Mouse (Mus musculus) kidney, postnatal 4 days (tissue): ENCODE measurements around the gene Mpo.
A peak's percentile ranks its signal among the peaks of the same experiment; 100 is the strongest.

Source experiments
- DNase-seq, 2 experiments: peaks; one replicate each; pipeline ENCODE4 v3.0.0; 2021; ENCODE audit warnings: mixed read lengths in 2 of 2

Mpo gene

GRCm38 (mm10) chr11:87805448-87805847, 12.1 kb downstream of the Mpo start:
- DNase-seq = peak; percentile 18 to 32

- no peak for DNase-seq
Measured at GRCm38 (mm10) chr11:87807433-87807832, 14.1 kb downstream of the Mpo start.

GRCm38 (mm10) chr11:87808236-87808635, 14.9 kb downstream of the Mpo start:
- DNase-seq = no peak

GRCm38 (mm10) chr11:87811396-87811795, 18.0 kb downstream of the Mpo start:
- DNase-seq = no peak

GRCm38 (mm10) chr11:87814831-87815230, 21.4 kb downstream of the Mpo start:
- DNase-seq = no peak

- DNase-seq = peak; percentile 63 to 68
Measured at GRCm38 (mm10) chr11:87816707-87817442, 23.5 kb downstream of the Mpo start.

- DNase-seq = no peak
Measured at GRCm38 (mm10) chr11:87817443-87817773, 24.0 kb downstream of the Mpo start.

GRCm38 (mm10) chr11:87821502-87821901, 28.1 kb downstream of the Mpo start:
- no peak for DNase-seq

- DNase-seq = no peak
Measured at GRCm38 (mm10) chr11:87828239-87828900, 35.0 kb downstream of the Mpo start, which contains the start of gene Lpo. TSS of gene Lpo (minus strand) at chr11:87828289.

GRCm38 (mm10) chr11:87840676-87841075, 47.3 kb downstream of the Mpo start:
- DNase-seq = no peak

GRCm38 (mm10) chr11:87841436-87841835, 48.1 kb downstream of the Mpo start:
- no peak for DNase-seq

GRCm38 (mm10) chr11:87846968-87847600, 53.7 kb downstream of the Mpo start:
- no peak for DNase-seq

- DNase-seq = no peak
Measured at GRCm38 (mm10) chr11:87847884-87848283, 54.5 kb downstream of the Mpo start.

- DNase-seq = peak; percentile 96 to 97
Measured at GRCm38 (mm10) chr11:87852690-87853596, 59.6 kb downstream of the Mpo start, which contains the start of gene Mks1. TSS of gene Mks1 (plus strand) at chr11:87853215.

- DNase-seq = no peak
Measured at GRCm38 (mm10) chr11:87853597-87853954, 60.2 kb downstream of the Mpo start.
